Mouse (Mus musculus) CH12.LX (cell line): ENCODE measurements around the gene Sdc4. TPM values are rescaled to one million over a fixed set of nuclear protein-coding genes. Genes with fewer than 3 reads are reported as not detected.
A peak's percentile ranks its signal among the peaks of the same experiment; 100 is the strongest.

Experiments used
- DNase-seq: peaks from one replicate; pipeline ENCODE4 v3.0.0-alpha.2; 2013; ENCODE audit errors: extremely low read depth
- H3K27ac ChIP-seq: 2 replicates; pipeline ENCODE4 v1.5.1; 2012; ENCODE audit warnings: low read depth, mild to moderate bottlenecking, control low read depth, moderate library complexity; ENCODE audit not compliant: insufficient read depth
- H3K27me3 ChIP-seq: replicated peaks from 2 replicates; pipeline ENCODE3; 2012; ENCODE audit warnings: inconsistent platforms
- H3K36me3 ChIP-seq, 2 experiments: replicated peaks in 1 of 2; 2 replicates each; pipeline versions ENCODE3 to v1.6.1; 2012; ENCODE audit warnings: inconsistent platforms in 1 of 2, low read length in 1 of 2, mild to moderate bottlenecking in 1 of 2, mixed read lengths in 1 of 2, moderate library complexity in 1 of 2; ENCODE audit not compliant: control insufficient read depth in 1 of 2, insufficient read depth in 1 of 2
- H3K4me1 ChIP-seq, 2 experiments: 2 replicates each; pipeline ENCODE4 v1.6.1; 2012; ENCODE audit warnings: inconsistent platforms in 1 of 2, moderate library complexity in 1 of 2; ENCODE audit not compliant: insufficient read depth in 2 of 2, control insufficient read depth in 1 of 2
- H3K4me2 ChIP-seq: 2 replicates; pipeline ENCODE4 v1.6.1; 2012; ENCODE audit warnings: low read depth, mild to moderate bottlenecking, control low read depth; ENCODE audit not compliant: poor library complexity, insufficient read depth, severe bottlenecking
- H3K4me3 ChIP-seq, 3 experiments: fragments of 150-350 bp in 1 of 3; sonication (generic) in 1 of 3; replicated peaks in 1 of 3; 2 replicates each; pipeline versions ENCODE3 to v1.5.1; 2011 to 2012; ENCODE audit warnings: low read depth in 2 of 3, low read length in 2 of 3, mild to moderate bottlenecking in 2 of 3, moderate library complexity in 2 of 3, control low read depth in 1 of 3, improper control_type of control experiment in 1 of 3, inconsistent platforms in 1 of 3, mixed read lengths in 1 of 3; ENCODE audit not compliant: poor library complexity in 1 of 3
- H3K79me2 ChIP-seq: replicated peaks from 2 replicates; pipeline ENCODE4 v1.6.1; 2012; ENCODE audit warnings: mild to moderate bottlenecking, moderate library complexity; ENCODE audit not compliant: control insufficient read depth, poor library complexity, insufficient read depth, severe bottlenecking; ENCODE audit errors: extremely low read depth
- H3K9ac ChIP-seq: 2 replicates; pipeline ENCODE4 v1.6.1; 2012; ENCODE audit warnings: low read depth, mild to moderate bottlenecking, control low read depth, moderate library complexity; ENCODE audit not compliant: insufficient read depth
- H3K9me3 ChIP-seq: replicated peaks from 2 replicates; pipeline ENCODE3; 2012; ENCODE audit warnings: low read length, inconsistent platforms, mixed read lengths
- BHLHE40 ChIP-seq: IDR thresholded peaks from 2 replicates; pipeline ENCODE4 v1.6.1; 2011; ENCODE audit warnings: mild to moderate bottlenecking, low read depth, low read length, improper control_type of control experiment
- CHD1 ChIP-seq: IDR thresholded peaks from 2 replicates; pipeline ENCODE4 v1.6.1; 2012; ENCODE audit warnings: low read depth, low read length, improper control_type of control experiment, inconsistent platforms
- CHD2 ChIP-seq: IDR thresholded peaks from 2 replicates; pipeline ENCODE4 v1.6.1; 2011; ENCODE audit warnings: low read length, improper control_type of control experiment
- CTCF ChIP-seq, 2 experiments: IDR thresholded peaks in 1 of 2; conservative IDR thresholded peaks in 1 of 2; 2 replicates each; pipeline ENCODE4 v1.5.1; 2011 to 2012; ENCODE audit warnings: low read depth in 2 of 2, low read length in 2 of 2, improper control_type of control experiment in 1 of 2, inconsistent platforms in 1 of 2, mild to moderate bottlenecking in 1 of 2, moderate library complexity in 1 of 2
- E2F4 ChIP-seq: IDR thresholded peaks from 2 replicates; pipeline ENCODE4 v1.6.1; 2011; ENCODE audit warnings: low read depth, low read length, improper control_type of control experiment; ENCODE audit not compliant: insufficient replicate concordance
- ELF1 ChIP-seq: IDR thresholded peaks from 2 replicates; pipeline ENCODE4 v1.6.1; 2014; ENCODE audit warnings: low read depth, mild to moderate bottlenecking, inconsistent platforms, low read length, improper control_type of control experiment
- EP300 ChIP-seq: IDR thresholded peaks from 2 replicates; pipeline ENCODE4 v1.6.1; 2011; ENCODE audit warnings: low read length, improper control_type of control experiment
- ETS1 ChIP-seq: conservative IDR thresholded peaks from 2 replicates; pipeline ENCODE4 v1.6.1; 2012; ENCODE audit warnings: low read depth, mild to moderate bottlenecking, inconsistent platforms, low read length, improper control_type of control experiment, moderate library complexity
- GABPA ChIP-seq: IDR thresholded peaks from 2 replicates; pipeline ENCODE4 v1.6.1; 2012; ENCODE audit warnings: low read depth, low read length, improper control_type of control experiment, inconsistent platforms; ENCODE audit not compliant: insufficient replicate concordance
- HCFC1 ChIP-seq: IDR thresholded peaks from 2 replicates; pipeline ENCODE4 v1.6.1; 2012; ENCODE audit warnings: low read depth, mild to moderate bottlenecking, inconsistent platforms, low read length, improper control_type of control experiment
- IRF4 ChIP-seq: IDR thresholded peaks from 2 replicates; pipeline ENCODE4 v1.6.1; 2014; ENCODE audit warnings: low read depth, mild to moderate bottlenecking, inconsistent platforms, low read length, improper control_type of control experiment
- JUN ChIP-seq: IDR thresholded peaks from 2 replicates; pipeline ENCODE4 v1.6.1; 2011; ENCODE audit warnings: low read depth, mild to moderate bottlenecking, low read length, improper control_type of control experiment, moderate library complexity; ENCODE audit not compliant: insufficient read depth
- JUND ChIP-seq: conservative IDR thresholded peaks from 2 replicates; pipeline ENCODE4 v1.6.1; 2011; ENCODE audit warnings: low read depth, low read length, improper control_type of control experiment
- KAT2A ChIP-seq: IDR thresholded peaks from 2 replicates; pipeline ENCODE4 v1.6.1; 2012; ENCODE audit warnings: low read length, improper control_type of control experiment, inconsistent platforms; ENCODE audit not compliant: insufficient replicate concordance
- MAFK ChIP-seq: IDR thresholded peaks from 2 replicates; pipeline ENCODE4 v1.6.1; 2011; ENCODE audit warnings: low read length, improper control_type of control experiment; ENCODE audit not compliant: insufficient replicate concordance
- MAX ChIP-seq: IDR thresholded peaks from 2 replicates; pipeline ENCODE4 v1.6.1; 2011; ENCODE audit warnings: low read length, improper control_type of control experiment
- MAZ ChIP-seq: IDR thresholded peaks from 2 replicates; pipeline ENCODE4 v1.6.1; 2012; ENCODE audit warnings: low read depth, mild to moderate bottlenecking, inconsistent platforms, low read length, improper control_type of control experiment, moderate library complexity
- MEF2A ChIP-seq: IDR thresholded peaks from 2 replicates; pipeline ENCODE4 v1.6.1; 2014; ENCODE audit warnings: low read depth, mild to moderate bottlenecking, inconsistent platforms, low read length, improper control_type of control experiment, borderline replicate concordance
- MXI1 ChIP-seq: IDR thresholded peaks from 2 replicates; pipeline ENCODE4 v1.6.1; 2011; ENCODE audit warnings: mild to moderate bottlenecking, low read depth, low read length, improper control_type of control experiment
- MYC ChIP-seq: IDR thresholded peaks from 2 replicates; pipeline ENCODE4 v1.6.1; 2011; ENCODE audit warnings: low read depth, mild to moderate bottlenecking, improper control_type of control experiment, low read length
- NELFE ChIP-seq: IDR thresholded peaks from 2 replicates; pipeline ENCODE4 v1.6.1; 2011; ENCODE audit warnings: low read depth, low read length, improper control_type of control experiment
- NRF1 ChIP-seq: IDR thresholded peaks from 2 replicates; pipeline ENCODE4 v1.6.1; 2014; ENCODE audit warnings: low read depth, mild to moderate bottlenecking, inconsistent platforms, low read length, improper control_type of control experiment, moderate library complexity
- PAX5 ChIP-seq: IDR thresholded peaks from 2 replicates; pipeline ENCODE4 v1.6.1; 2012; ENCODE audit warnings: low read length, inconsistent platforms, mixed read lengths
- POLR2A ChIP-seq: IDR thresholded peaks from 2 replicates; pipeline ENCODE4 v1.6.1; 2011; ENCODE audit warnings: low read depth, mild to moderate bottlenecking, improper control_type of control experiment, low read length
- POLR2AphosphoS2 ChIP-seq: IDR thresholded peaks from 2 replicates; pipeline ENCODE4 v1.6.1; 2011; ENCODE audit warnings: low read depth, low read length, improper control_type of control experiment
- RAD21 ChIP-seq: IDR thresholded peaks from 2 replicates; pipeline ENCODE4 v1.6.1; 2011; ENCODE audit warnings: low read depth, mild to moderate bottlenecking, low read length, improper control_type of control experiment, moderate library complexity
- RCOR1 ChIP-seq: conservative IDR thresholded peaks from 2 replicates; pipeline ENCODE4 v1.6.1; 2012; ENCODE audit warnings: low read depth, mild to moderate bottlenecking, inconsistent platforms, low read length, improper control_type of control experiment
- SIN3A ChIP-seq: IDR thresholded peaks from 2 replicates; pipeline ENCODE4 v1.6.1; 2012; ENCODE audit warnings: low read length, improper control_type of control experiment, inconsistent platforms
- SMC3 ChIP-seq: IDR thresholded peaks from 2 replicates; pipeline ENCODE4 v1.6.1; 2011; ENCODE audit warnings: low read depth, low read length, improper control_type of control experiment
- TBP ChIP-seq: conservative IDR thresholded peaks from 2 replicates; pipeline ENCODE4 v1.6.1; 2011; ENCODE audit warnings: low read depth, low read length, improper control_type of control experiment
- TCF12 ChIP-seq: IDR thresholded peaks from 2 replicates; pipeline ENCODE4 v1.6.1; 2014; ENCODE audit warnings: low read depth, mild to moderate bottlenecking, inconsistent platforms, low read length, improper control_type of control experiment
- UBTF ChIP-seq: IDR thresholded peaks from 2 replicates; pipeline ENCODE4 v1.6.1; 2012; ENCODE audit warnings: low read depth, mild to moderate bottlenecking, inconsistent platforms, low read length, improper control_type of control experiment, moderate library complexity
- USF1 ChIP-seq: IDR thresholded peaks from 2 replicates; pipeline ENCODE4 v1.6.1; 2014; ENCODE audit warnings: low read depth, mild to moderate bottlenecking, inconsistent platforms, low read length, improper control_type of control experiment
- USF2 ChIP-seq: conservative IDR thresholded peaks from 2 replicates; pipeline ENCODE4 v1.6.1; 2011; ENCODE audit warnings: low read depth, low read length, improper control_type of control experiment
- ZC3H11A ChIP-seq: IDR thresholded peaks from 2 replicates; pipeline ENCODE4 v1.6.1; 2012; ENCODE audit warnings: low read depth, mild to moderate bottlenecking, inconsistent platforms, low read length, improper control_type of control experiment
- ZKSCAN1 ChIP-seq: IDR thresholded peaks from 2 replicates; pipeline ENCODE4 v1.6.1; 2012; ENCODE audit warnings: low read depth, inconsistent platforms, low read length, improper control_type of control experiment, borderline replicate concordance
- ZMIZ1 ChIP-seq: IDR thresholded peaks from 2 replicates; pipeline ENCODE4 v1.6.1; 2012; ENCODE audit warnings: low read depth, mild to moderate bottlenecking, inconsistent platforms, low read length, improper control_type of control experiment
- ZNF384 ChIP-seq: IDR thresholded peaks from 2 replicates; pipeline ENCODE4 v1.6.1; 2012; ENCODE audit warnings: low read depth, low read length, improper control_type of control experiment, inconsistent platforms
- dilution Hi-C: fragments of 300-500 bp; cut with MboI; formaldehyde crosslinking; loops from 2 replicates; pipeline ENCODE4 v1.14.3; 2020; ENCODE audit warnings: low sequenced_read_pairs; ENCODE audit not compliant: extremely low pct_unique_long_range_greater_than_20kb, extremely low pct_ligation_motif_present
- in situ Hi-C: fragments of 300-500 bp; cut with MboI; formaldehyde crosslinking; loops from 3 replicates; pipeline ENCODE4 v1.14.3; 2019; ENCODE audit warnings: low sequenced_read_pairs, low pct_ligation_motif_present, low pct_unique_long_range_greater_than_20kb, mixed read lengths
- polyA plus RNA-seq: library from polyadenylated mRNA; unstranded; fragments of >175 nt; gene quantifications from 2 replicates; pipeline ENCODE4 v1.2.1, GENCODE M21; 2012; ENCODE audit warnings: low read depth; ENCODE audit not compliant: insufficient read length
- total RNA-seq, 2 experiments: library from RNA; depleted of rRNA; stranded (reverse); fragments of 300-350 nt in 1 of 2; fragments of >200 nt in 1 of 2; gene quantifications; 2 replicates each; pipeline ENCODE4 v1.2.3; 2012 to 2014

Sdc4 gene
- total and polyA plus RNA-seq, 3 experiments: 46.6 to 69.9 (median 59.8) TPM

DNA sequence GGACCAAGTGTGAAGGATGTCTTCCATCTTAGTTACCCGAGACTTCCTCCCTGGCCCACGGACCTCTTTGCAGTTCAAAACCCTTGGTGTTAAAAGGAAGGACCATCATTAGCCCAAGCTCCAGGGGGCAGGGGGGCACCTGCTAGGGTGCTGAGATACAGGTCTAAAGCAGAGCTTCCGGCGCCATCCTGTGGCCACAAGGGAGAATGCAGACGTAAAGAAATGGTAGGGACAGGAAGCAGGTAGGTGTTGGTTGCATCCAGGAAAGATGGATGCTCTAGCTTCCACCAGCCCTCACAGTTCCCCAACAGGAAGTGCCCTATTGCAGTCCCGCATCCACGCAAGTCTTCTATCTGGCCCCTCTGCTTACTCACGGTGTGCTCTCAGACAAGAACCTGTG lies 56.7 kb downstream of the Sdc4 start:
- dilution Hi-C loops: no loop called here
- Histone ChIP-seq H3K4me1 (peaks cover 3 to 24% of the 10 kb centered on the region in 2 experiments; a peak in 3 of 4 replicates), H3K9ac (no peak overlapping the region), H3K36me3 (no peaks in the 10 kb centered on the region), H3K4me2 (peak overlapping the region; percentile 74), H3K4me3 (peak overlapping the region; percentile 3 to 35 (median 22)), H3K9me3 (peaks cover 11% of the 10 kb centered on the region), H3K79me2 (no peaks in the 10 kb centered on the region), H3K27me3 (peaks cover 71% of the 10 kb centered on the region), H3K27ac (no peak overlapping the region)
- peak; percentile 79 for DNase-seq
- TF ChIP-seq UBTF (no peak), BHLHE40 (no peak), NELFE (peak; percentile 58; the same call in 1 of the 2 replicates), ZC3H11A (no peak), USF2 (no peak), POLR2AphosphoS2 (no peak), PAX5 (no peak), ETS1 (no peak), MAX (no peak), CTCF (conservative IDR thresholded peaks at IDR 0.05 in 1 of 2, IDR thresholded peaks at IDR 0.05 in 1 of 2; ENCODE audit: low read depth in 2 of 2, low read length in 2 of 2) (peak; percentile 61 to 94), KAT2A (no peak), MYC (no peak), HCFC1 (peak; percentile 24; the same call in 1 of the 2 replicates), MXI1 (no peak), TBP (no peak), E2F4 (no peak), IRF4 (0 out of 2 replicates have a peak, but pooled peaks have one; percentile 11), NRF1 (peak; percentile 36; the same call in 1 of the 2 replicates), ZKSCAN1 (no peak), JUND (no peak), MEF2A (no peak), SIN3A (no peak), TCF12 (0 out of 2 replicates have a peak, but pooled peaks have one; percentile 39), ZMIZ1 (no peak), RCOR1 (no peak), RAD21 (peak; percentile 88), ELF1 (peak; percentile 73), USF1 (no peak), CHD1 (no peak), EP300 (no peak), POLR2A (no peak), GABPA (no peak), JUN (no peak), MAFK (no peak), CHD2 (0 out of 2 replicates have a peak, but pooled peaks have one; percentile 17), MAZ (peak; percentile 64; the same call in 1 of the 2 replicates), ZNF384 (no peak), SMC3 (peak; percentile 74)
- in situ Hi-C loops: no loop called here
